Mouse (Mus musculus): ENCODE measurements at regions not wholly inside any gene's neighbourhood (a gene's known extent, or its start where the extent isn't known, plus 50 kb on each side); places are given as distances from the start of the nearest gene placed in this dataset.

DNA sequence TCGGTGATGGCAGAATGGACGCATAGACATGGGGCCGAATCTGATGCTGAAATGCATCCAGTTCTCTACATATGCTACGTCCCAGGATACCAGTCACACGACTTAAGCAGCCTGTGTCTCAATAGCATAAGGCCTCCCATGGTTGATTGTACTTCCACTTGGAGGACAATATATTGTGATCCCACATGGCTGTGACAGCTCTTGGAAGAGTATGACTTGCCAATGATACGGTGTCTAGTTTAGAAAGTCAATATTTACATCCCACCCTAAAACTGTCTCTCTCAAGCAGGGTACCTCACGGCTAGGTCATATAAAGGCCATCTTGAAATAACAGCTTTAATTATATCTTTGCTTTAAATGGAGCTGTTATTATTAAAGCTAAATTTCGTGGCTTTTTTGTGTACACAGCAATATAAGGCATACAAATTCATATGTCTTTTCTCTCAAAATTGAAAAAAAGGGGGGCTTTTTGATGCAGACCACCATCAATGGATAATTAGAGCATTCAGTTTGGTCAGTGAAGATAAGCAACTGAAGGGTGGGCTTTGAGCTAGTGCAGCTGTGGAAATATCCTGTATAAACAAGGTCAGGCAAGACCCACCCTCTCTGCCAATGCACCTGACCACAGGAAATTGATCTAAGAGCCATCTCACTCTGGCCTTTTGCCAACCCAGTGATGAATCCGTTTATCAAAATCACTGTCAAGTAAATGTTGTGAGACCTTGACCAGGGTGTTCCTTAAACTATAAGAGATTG is 551.9 kb upstream of the Map3k7 start:
- TF ChIP-seq EP300 (IDR thresholded peaks at IDR 0.05; ENCODE audit: low read depth): no peak
- TF ChIP-seq CTCF (IDR thresholded peaks at IDR 0.05; ENCODE audit: low read depth): no peak

Data from liver, postnatal 0 days (tissue).